Mouse (Mus musculus) heart, postnatal 36 days (tissue): ENCODE measurements around the gene Tmem120b. TPM values are rescaled to one million over a fixed set of nuclear protein-coding genes. Genes with fewer than 3 reads are reported as not detected.
A peak's percentile ranks its signal among the peaks of the same experiment; 100 is the strongest.

ENCODE experiments used
- DNase-seq, 2 experiments: peaks; one replicate each; pipeline ENCODE4 v3.0.0; 2021 to 2022
- intact Hi-C: fragments of 180-260 bp; cut with DNase I; formaldehyde crosslinking; loops from one replicate; pipeline ENCODE4 v1.15.1; 2025
- total RNA-seq, 2 experiments: library from RNA; stranded (reverse); gene quantifications; 2 replicates each; pipeline ENCODE4 v1.2.3; 2021

Tmem120b gene
- total RNA-seq, 2 experiments from 2014 or later = 7.3 to 10.7 TPM

DNA sequence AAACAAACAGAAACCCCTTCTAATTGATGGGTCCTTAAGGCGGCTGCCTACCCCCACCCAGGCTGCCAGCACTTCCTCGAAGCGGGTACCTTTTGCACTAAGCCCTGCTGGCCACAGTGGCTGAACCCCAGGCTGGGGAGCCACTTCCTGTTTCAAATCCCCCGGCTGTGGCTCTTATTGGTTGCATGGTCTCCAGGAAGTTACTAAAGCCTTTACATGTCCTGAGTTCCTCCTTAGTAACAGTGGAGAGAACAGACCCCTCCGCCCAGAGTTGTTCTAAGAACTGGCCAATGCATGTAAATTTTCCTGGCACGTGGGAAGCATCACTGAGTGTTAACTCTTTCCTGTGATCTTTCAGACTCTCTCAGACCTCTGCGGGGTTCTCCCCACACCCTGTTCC, 82.9 kb downstream of the Tmem120b start:
- intact Hi-C loops = loop anchor here (2.0 kb wide), 1 partner anchor 20 kb away; no protein-coding TSS in a partner anchor
- peak; percentile 39 for DNase-seq

DNA sequence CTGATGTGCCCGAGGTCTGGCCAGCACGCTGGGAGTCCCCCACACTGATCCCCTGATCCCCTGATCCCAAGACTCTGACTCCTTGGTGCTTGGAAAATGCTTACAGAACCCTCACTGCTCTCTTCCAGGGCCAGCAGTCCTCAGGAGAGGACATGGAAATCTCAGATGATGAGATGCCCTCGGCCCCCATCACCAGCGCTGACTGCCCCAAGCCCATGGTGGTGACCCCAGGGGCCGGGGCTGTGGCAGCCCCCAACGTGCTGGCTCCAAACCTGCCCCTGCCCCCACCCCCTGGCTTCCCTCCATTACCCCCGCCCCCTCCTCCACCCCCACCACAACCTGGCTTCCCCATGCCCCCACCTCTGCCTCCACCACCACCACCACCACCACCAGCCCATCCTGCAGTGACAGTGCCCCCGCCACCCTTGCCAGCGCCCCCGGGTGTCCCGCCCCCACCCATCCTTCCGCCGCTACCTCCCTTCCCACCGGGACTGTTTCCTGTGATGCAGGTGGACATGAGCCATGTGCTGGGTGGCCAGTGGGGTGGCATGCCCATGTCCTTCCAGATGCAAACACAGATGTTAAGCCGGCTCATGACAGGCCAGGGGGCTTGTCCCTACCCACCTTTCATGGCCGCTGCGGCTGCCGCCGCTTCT, 83.6 kb downstream of the Tmem120b start:
- DNase-seq = no peak
- intact Hi-C loops = loop anchor here (2.0 kb wide), 1 partner anchor 19 kb away; no protein-coding TSS in a partner anchor

DNA sequence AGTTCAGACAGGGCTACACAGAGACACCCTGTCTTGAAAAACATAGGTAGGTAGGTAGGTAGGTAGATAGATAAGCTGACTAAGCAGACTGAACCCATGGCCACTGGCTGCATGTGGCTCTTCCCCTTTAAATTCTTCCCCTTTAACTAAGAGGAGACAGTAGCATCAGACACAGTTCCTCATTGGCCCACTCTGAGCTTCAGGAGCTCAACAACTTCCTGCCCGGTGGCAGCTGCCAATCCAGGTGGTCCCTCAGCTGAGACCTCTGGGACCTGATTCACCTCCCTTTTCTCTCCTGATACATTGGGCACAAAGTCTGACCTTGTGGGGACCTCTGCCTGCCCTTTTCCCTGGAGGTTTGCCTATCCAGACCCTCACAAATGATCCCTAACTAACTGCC, 84.7 kb downstream of the Tmem120b start:
- intact Hi-C loops = no loop called here
- no peak for DNase-seq

DNA sequence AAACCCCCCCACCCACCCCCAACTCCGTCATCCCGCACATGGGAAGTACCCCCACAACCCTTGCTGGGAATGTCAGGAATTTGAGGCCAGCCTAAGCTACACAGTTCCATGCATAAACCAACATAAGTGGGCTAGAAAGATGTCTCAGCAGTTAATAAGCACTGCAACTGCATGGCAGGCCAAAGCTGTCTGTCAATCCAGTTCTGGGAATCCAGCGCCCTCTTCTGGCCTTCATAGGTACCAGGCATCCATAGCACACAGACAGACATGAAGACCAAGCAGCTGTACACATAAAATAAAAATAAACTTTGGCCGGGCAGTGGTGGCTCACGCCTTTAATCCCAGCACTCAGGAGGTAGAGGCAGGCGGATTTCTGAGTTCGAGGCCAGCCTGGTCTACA, 87.2 kb downstream of the Tmem120b start:
- intact Hi-C loops = loop anchor here (1.0 kb wide), 1 partner anchor 22 kb away; no protein-coding TSS in a partner anchor
- peak; percentile 68 to 71 for DNase-seq

DNA sequence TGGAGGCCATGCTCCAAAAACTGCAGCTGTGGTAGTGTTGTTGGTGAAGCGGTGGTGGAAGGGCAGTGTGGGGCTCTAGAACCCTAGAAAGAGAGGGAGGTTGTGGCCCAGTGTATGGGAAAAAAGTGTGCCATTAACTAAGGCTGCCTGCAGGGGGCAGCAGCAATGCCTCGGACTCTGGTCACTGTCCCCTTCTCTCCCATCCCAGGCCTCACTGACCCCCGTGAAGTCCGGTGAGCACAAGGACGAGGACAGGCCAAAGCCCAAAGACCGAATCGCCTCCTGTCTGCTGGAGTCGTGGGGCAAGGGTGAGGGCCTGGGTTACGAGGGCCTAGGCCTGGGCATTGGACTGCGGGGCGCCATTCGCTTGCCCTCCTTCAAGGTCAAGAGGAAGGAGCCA, 88.5 kb downstream of the Tmem120b start:
- no peak for DNase-seq
- intact Hi-C loops = no loop called here

DNA sequence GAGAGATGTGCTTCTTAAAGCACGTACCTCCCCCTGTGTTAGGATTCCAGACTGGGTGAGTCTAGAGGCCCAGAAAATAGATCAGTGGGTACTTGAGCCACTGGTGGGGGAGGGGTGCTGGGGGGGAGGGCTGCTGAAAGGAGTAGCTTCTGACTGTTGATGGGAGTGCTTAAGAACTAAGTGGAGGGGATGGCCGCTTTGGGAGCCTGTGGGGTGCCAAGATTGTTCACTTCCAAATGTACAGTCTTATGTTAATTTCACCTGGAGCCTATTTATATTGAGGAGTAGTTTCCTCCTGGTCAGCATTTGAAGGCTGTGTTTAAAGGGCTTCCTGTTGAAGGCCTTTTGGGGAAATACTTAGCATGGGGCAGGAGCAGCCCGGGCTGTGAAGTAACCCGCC, 89.8 kb downstream of the Tmem120b start:
- intact Hi-C loops = no loop called here

DNA sequence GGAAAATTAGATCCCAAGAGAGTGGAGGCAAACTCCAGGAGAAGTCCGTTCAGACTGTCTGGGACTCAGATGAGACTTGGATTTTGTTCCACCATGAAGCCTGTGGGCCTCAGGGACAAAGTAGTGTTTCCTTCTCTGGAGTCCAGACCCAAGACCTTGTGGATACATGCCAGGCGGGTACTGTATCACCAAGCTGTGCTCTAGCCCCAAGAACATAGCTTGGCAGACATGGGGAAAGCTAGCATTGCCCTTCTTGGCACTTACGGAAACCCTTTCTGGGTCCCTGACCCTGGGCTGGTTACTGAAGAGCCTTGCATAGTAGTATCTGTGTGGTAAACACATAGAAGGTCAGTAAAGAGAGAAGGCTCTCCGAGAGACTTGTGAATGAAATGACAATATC, 91.2 kb downstream of the Tmem120b start:
- no peak for DNase-seq
- intact Hi-C loops = no loop called here

More for the DNA sequence above, 89.8 kb downstream of the Tmem120b start:
- no peak for DNase-seq

DNA sequence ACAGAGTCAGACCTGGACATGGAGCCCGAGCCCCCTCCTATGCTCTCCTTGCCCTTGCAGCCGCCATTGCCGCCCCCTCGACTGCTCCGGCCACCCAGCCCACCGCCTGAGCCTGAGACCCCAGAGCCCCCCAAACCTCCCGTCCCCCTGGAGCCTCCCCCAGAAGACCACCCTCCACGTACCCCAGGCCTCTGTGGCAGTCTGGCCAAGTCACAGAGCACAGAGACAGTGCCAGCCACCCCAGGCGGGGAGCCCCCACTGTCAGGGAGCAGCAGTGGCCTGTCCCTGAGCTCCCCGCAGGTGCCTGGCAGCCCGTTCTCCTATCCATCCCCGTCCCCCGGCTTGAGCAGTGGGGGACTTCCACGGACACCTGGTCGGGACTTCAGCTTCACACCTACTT, 91.7 kb downstream of the Tmem120b start:
- DNase-seq = no peak

DNA sequence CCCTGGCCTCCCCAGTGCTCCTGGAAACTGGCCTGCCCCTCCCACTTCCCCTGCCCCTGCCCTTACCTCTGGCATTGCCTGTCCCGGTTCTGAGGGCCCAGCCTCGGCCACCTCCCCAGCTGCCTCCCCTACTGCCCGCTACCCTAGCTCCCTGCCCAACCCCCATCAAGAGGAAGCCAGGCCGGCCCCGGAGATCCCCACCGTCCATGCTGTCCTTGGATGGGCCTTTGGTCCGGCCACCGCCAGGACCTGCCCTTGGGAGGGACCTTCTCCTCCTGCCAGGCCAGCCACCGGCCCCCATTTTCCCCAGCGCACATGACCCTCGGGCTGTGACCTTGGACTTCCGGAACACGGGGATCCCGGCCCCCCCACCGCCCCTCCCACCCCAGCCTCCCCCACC, 92.1 kb downstream of the Tmem120b start:
- no peak for DNase-seq
- intact Hi-C loops = no loop called here

More for the DNA sequence above, 91.7 kb downstream of the Tmem120b start:
- intact Hi-C loops = no loop called here

DNA sequence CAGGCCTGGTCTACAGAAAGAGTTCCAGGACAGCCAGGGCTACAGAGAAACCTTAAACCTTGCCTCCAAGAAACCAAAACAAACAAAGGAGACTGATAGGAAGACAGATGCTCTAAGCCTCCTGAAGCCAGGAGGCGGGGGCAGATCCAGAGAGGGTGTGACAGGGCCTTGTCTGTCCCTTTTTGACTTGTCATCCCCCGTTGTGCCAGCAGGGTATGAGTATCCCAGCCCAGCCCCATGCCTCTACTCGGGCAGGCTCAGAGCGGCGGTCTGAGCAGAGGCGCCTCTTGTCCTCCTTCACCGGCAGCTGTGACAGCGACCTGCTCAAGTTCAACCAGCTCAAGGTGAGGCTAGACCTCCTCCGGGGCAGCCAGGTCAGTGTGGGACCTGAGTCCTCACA, 94.7 kb downstream of the Tmem120b start:
- no peak for DNase-seq
- intact Hi-C loops = no loop called here

DNA sequence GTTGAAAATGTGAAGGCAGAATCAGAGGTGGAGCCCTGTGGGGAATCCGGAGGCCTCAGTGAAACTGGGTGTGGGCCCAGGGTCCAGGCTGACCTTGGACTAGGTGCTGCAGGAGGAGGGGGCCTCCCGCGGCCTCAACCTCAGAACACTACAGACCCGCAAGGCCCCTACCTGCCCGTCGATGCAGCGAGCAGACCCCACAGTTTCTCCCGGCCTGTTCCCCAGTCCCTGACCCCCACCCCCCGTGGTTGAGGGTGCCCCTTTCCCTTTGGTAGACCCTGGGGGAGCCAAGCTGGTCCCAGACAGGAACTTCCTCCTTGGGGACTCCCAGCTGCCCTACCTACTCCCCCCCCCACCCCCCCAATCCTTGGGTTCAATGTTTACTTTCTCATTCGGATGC, 98.2 kb downstream of the Tmem120b start:
- intact Hi-C loops = no loop called here
- DNase-seq = no peak

Other genes starting within 250 kb of the Tmem120b start
- gene Anapc5, start 247.1 kb upstream of the Tmem120b start, total RNA-seq = 100 to 1,000 TPM; 163 to 171 TPM
- 10 to 100 TPM; 25.6 to 30.1 TPM for gene Rnf34, start 218.4 kb upstream of the Tmem120b start, total RNA-seq
- gene Kdm2b, start 78.6 kb upstream of the Tmem120b start, total RNA-seq = 10 to 100 TPM; 16.6 to 19.0 TPM
- gene Orai1, start 53.3 kb upstream of the Tmem120b start, total RNA-seq = 10 to 100 TPM; 16.7 to 19.3 TPM
- not detected for gene Morn3, start 21.4 kb upstream of the Tmem120b start, total RNA-seq
- gene Rhof, start 64.3 kb downstream of the Tmem120b start, total RNA-seq = under 1 TPM; 0.44 to 0.68 TPM
- gene Setd1b, start 73.8 kb downstream of the Tmem120b start, total RNA-seq = 10 to 100 TPM; 18.5 to 21.5 TPM
- 10 to 100 TPM; 14.1 to 18.3 TPM for gene Psmd9, start 101.0 kb downstream of the Tmem120b start, total RNA-seq
- gene Hpd, start 114.3 kb downstream of the Tmem120b start, total RNA-seq = not detected
- 1 to 10 TPM in 1 of 2 experiments, under 1 TPM in 1; 0.97 to 1.4 TPM for gene Wdr66, start 183.7 kb downstream of the Tmem120b start, total RNA-seq